Mouse (Mus musculus): ENCODE data around the gene Tas2r108.

DNA sequence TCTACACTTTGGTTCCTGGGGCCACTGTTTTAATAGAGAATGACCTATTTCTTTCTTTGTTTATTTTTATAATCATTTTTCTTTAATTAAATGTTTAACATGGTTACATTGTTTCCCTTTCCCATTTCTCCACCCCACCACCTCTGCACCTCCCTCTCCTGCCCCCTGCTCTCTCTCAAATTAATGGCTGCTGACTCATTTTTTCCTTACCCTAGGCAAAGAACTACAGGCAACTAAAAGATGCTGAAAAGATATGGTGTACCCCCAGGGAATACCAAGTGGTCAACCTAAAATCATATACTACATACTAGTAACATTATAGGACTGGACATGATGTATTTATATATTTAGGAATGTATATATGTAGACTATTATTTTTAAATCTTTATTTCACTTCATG, 44.7 kb upstream of the Tas2r108 start:
- TF ChIP-seq CTCF (IDR thresholded peaks at IDR 0.05; ENCODE audit: borderline replicate concordance, extremely low read depth, insufficient read depth, insufficient read length) (no peak), POLR2A (IDR thresholded peaks at IDR 0.05; ENCODE audit: borderline replicate concordance, extremely low read depth, insufficient read depth, insufficient read length, poor library complexity, severe bottlenecking) (no peak)

Data from brain, embryonic 14.5 days (tissue).